In the genomic region with DNA sequence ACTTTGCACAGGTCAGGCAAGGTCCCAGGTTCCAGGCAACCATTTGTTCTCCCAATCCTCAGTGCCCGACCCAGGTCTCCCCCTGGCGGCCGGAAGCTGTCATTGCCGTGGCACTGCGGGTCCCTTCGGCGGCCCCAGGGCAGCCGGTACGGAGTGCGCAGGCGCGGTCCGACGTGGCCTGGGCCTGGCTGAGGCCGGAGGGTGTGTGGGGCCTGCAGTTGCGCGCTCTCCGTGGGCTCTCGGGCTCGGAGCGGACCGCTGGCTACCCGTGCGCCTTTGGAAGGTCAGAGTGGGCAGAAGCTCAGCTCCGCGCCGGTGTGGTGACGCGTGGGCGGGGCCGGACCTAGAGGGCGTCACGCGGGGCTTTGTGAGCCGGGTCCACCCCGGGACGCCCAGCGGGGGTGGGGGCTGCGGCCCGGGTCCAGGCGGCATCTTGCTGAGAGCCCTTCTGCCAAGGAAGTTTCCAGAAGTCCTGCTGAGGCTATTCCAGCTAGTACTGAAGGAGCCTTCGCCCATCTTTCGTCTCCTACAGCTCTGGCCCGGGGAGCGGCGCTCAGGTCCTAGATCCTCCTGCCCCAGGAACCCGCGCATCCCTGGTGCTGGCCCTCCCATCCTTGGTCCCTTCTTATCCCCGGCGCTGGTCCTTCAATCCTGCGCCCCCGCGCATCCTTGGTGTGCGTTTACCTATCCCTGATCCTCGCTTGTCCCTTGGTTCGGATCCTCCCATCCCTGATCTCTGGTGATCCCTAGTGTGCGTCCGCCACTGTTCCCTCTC, we compare ENCODE assay signal across 8 mouse cellular contexts. TPM values are rescaled to one million over a fixed set of nuclear protein-coding genes. Genes with fewer than 3 reads are reported as not detected.
DNase-seq lines count a peak whose midpoint lies in the region; ATAC-seq and TF ChIP-seq lines count a peak whose summit lies in the region.

Spg20 (plus strand) TSS at position 174 of the 775 bp plus-strand sequence.

- no peak within 1 kb of the TSS for H3K27ac ChIP-seq in ES-Bruce4 (ENCODE audit: insufficient read depth, low read length)
- peak within 1 kb of the TSS; percentile 68 for H3K27ac ChIP-seq in forebrain, embryonic 14.5 days (ENCODE audit: low read depth, low read length)
- peak within 1 kb of the TSS; percentile 90 for H3K27ac ChIP-seq in neural tube, embryonic 15.5 days (replicated peaks)

- DNase-seq in forebrain, embryonic 14.5 days (ENCODE audit: low spot score) = peak; percentile 91
- DNase-seq in heart, postnatal 14 days = peak; percentile 99 to 100
- peak; percentile 96 for DNase-seq in layer of hippocampus, adult 11-12 months (ENCODE audit: low spot score)
- peak; percentile 93 to 94 for DNase-seq in lung, adult 18-20 months
- DNase-seq in testis, postnatal 14 days (ENCODE audit: low spot score) = peak; percentile 93

- peaks cover 4% of the 10 kb centered on the region; the same call in 1 of the 2 replicates for H3K9me3 ChIP-seq in ES-Bruce4 (replicated peaks; ENCODE audit: control insufficient read depth, insufficient read depth, low read length, poor library complexity, severe bottlenecking)
- no peaks in the 10 kb centered on the region for H3K9me3 ChIP-seq in forebrain, embryonic 14.5 days (replicated peaks; ENCODE audit: control insufficient read depth, low read length)
- no peaks in the 10 kb centered on the region for H3K9me3 ChIP-seq in neural tube, embryonic 15.5 days (replicated peaks)

- peak; percentile 97 for ATAC-seq in cerebellum, adult (ENCODE audit: insufficient number of reproducible peaks, low FRiP score, low TSS enrichment)
- peak; percentile 96 for ATAC-seq in forebrain, embryonic 14.5 days
- ATAC-seq in neural tube, embryonic 15.5 days (ENCODE audit: low FRiP score) = peak; percentile 97

- H3K4me3 ChIP-seq in ES-Bruce4 (ENCODE audit: low read depth, low read length) = peak within 1 kb of the TSS; percentile 94
- H3K4me3 ChIP-seq in forebrain, embryonic 14.5 days (ENCODE audit: low read depth, low read length) = peak within 1 kb of the TSS; percentile 92
- H3K4me3 ChIP-seq in neural tube, embryonic 15.5 days (replicated peaks) = peak within 1 kb of the TSS; percentile 92

- H3K4me2 ChIP-seq in forebrain, embryonic 14.5 days (ENCODE audit: low read length) = peak within 1 kb of the TSS; percentile 61
- H3K4me2 ChIP-seq in neural tube, embryonic 15.5 days = peak within 1 kb of the TSS; percentile 69

- 0 out of 2 replicates have a peak, but pooled peaks have one; percentile 2 for TF ChIP-seq EP300 in ES-Bruce4 (IDR thresholded peaks at IDR 0.05; ENCODE audit: insufficient read depth, low read depth, low read length)

- TF ChIP-seq POLR2A in ES-Bruce4 (IDR thresholded peaks at IDR 0.05; ENCODE audit: insufficient read depth, low read length) = peak; percentile 80

- WGBS in forebrain, embryonic 14.5 days = under 1% methylated on average over 58 of the region's 58 CpGs
- 1% methylated on average over 58 of the region's 58 CpGs for WGBS in neural tube, embryonic 15.5 days

- no peaks in the 10 kb centered on the region for H3K36me3 ChIP-seq in ES-Bruce4 (ENCODE audit: control insufficient read depth, insufficient read depth, low read length, poor library complexity, severe bottlenecking)
- H3K36me3 ChIP-seq in forebrain, embryonic 14.5 days (ENCODE audit: control insufficient read depth, insufficient read depth, low read length) = peaks cover 6% of the 10 kb centered on the region
- H3K36me3 ChIP-seq in neural tube, embryonic 15.5 days = peaks cover 2% of the 10 kb centered on the region

- H3K4me1 ChIP-seq in ES-Bruce4 (ENCODE audit: control insufficient read depth, insufficient read depth, low read length) = no peaks in the 10 kb centered on the region
- H3K4me1 ChIP-seq in forebrain, embryonic 14.5 days (ENCODE audit: control insufficient read depth, insufficient read depth, low read length) = peaks cover 9% of the 10 kb centered on the region
- peaks cover 20% of the 10 kb centered on the region for H3K4me1 ChIP-seq in neural tube, embryonic 15.5 days

- H3K9ac ChIP-seq in ES-Bruce4 (ENCODE audit: low read depth, poor library complexity, severe bottlenecking) = peak within 1 kb of the TSS; percentile 86
- peak within 1 kb of the TSS; percentile 96 for H3K9ac ChIP-seq in forebrain, embryonic 14.5 days (ENCODE audit: low read length)
- peak within 1 kb of the TSS; percentile 98 for H3K9ac ChIP-seq in neural tube, embryonic 15.5 days (replicated peaks)

- intact Hi-C loops in heart, postnatal 14 days (cut with DNase I) = loop anchor here (2.0 to 5.0 kb wide), 2 partner anchors 31 to 305 kb away; partner anchors contain the start of gene Rfxap

- peak; percentile 72 for TF ChIP-seq CTCF in ES-Bruce4 (IDR thresholded peaks at IDR 0.05; ENCODE audit: low read depth, low read length)

- no peaks in the 10 kb centered on the region for H3K27me3 ChIP-seq in ES-Bruce4 (ENCODE audit: control insufficient read depth, insufficient read depth, low read length, poor library complexity, severe bottlenecking)
- H3K27me3 ChIP-seq in forebrain, embryonic 14.5 days (replicated peaks; ENCODE audit: control insufficient read depth, insufficient read depth, low read length) = no peaks in the 10 kb centered on the region
- no peaks in the 10 kb centered on the region for H3K27me3 ChIP-seq in neural tube, embryonic 15.5 days (replicated peaks)

RNA-seq across cellular contexts. Expression of gene Spg20, which starts in this region (rescaled TPM):
- polyA plus RNA-seq in ES-Bruce4 (2011; ENCODE audit: insufficient read depth, insufficient read length, low read depth, missing spikeins) = 44.6 and 51.2 TPM in 2 replicates
- 17.7 and 22.2 TPM in 2 replicates for polyA plus RNA-seq in forebrain, embryonic 14.5 days (2014; fragmentation: Nextera tagmentation; extraction: Ambion mirVana)
- 10 to 100 TPM; 32.5 to 35.6 TPM for total RNA-seq in heart, postnatal 14 days (2021)
- 14.4 and 20.0 TPM in 2 replicates for polyA plus RNA-seq in neural tube, embryonic 15.5 days (2015; fragmentation: Nextera tagmentation; extraction: Ambion mirVana)
